Mouse (Mus musculus) leukemia stem cell, adult 10-12 weeks (primary cell): Measurements from ENCODE around the gene Tro. TPM values are rescaled to one million over a fixed set of nuclear protein-coding genes. Genes with fewer than 3 reads are reported as not detected.

ENCODE experiments used
- polyA plus RNA-seq: library from polyadenylated mRNA; stranded (reverse); fragments of >175 nt; gene quantifications from 2 replicates; pipeline ENCODE4 v1.2.3, GENCODE M21; 2012; ENCODE audit warnings: low replicate concordance

Gene Tro
- polyA plus RNA-seq: 0.08 TPM in 1 of 2 replicates, not detected in the other

DNA sequence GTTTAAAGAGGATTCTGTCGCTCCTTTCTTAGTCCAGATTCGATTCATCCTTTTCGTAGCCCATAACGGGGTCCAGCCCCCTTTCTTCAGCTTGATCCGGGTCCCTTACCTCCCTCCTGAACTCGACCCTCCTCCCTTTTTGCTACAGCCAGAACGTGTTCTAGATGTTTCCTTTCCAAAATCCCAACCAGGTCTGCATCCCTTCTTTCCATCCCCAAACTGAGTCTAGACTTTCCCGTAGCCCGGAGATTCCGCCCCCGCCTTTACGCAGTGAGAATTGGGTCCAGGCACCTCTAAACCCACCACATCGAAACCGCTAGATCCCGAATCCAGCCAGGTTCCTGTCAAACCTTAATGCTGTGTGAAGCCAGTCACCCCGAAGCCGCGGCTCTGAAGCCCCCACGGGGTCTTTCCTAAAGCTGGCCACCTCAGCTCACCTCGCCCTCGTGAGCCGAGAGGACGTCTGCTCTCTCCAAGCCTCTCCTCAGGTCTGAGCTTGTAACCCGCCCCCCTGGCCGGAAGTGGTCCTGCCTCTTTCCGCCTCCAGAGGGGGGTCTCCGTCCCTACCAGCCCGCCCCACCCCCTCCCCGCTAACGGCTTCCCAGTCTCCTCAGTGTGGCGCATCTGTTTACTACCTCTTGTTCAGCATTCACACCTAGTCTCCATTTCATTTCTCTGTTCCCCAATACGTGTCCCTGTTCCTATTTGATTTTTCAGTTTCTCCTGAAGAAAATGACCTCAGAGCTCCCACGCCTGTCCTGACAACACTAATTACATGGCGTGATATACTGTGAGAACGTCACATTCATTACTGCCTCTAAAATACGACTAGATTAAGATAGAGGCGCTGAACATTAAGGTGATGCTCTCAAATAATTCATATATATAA, at the start of gene Tro:
TSS of gene Tro (minus strand) at position 676 of the 889 bp plus-strand sequence.

Other genes with a start within 250 kb of the Tro start
- 0.54 and 3.2 TPM in 2 replicates for gene Tmem29, start 198.4 kb downstream of the Tro start, polyA plus RNA-seq
- gene Alas2, start 110.2 kb downstream of the Tro start, polyA plus RNA-seq: 34.9 and 65.5 TPM in 2 replicates
- 0.17 and 0.52 TPM in 2 replicates for gene Pfkfb1, start 69.4 kb downstream of the Tro start, polyA plus RNA-seq
- 1.1 and 2.4 TPM in 2 replicates for gene Apex2, start 67.7 kb downstream of the Tro start, polyA plus RNA-seq
- gene Maged2, start 156.8 kb upstream of the Tro start, polyA plus RNA-seq: 3.0 and 4.8 TPM in 2 replicates